In genomic region chr10:62208241-62208896, GRCm38 (mm10) we compare ENCODE assay signal across 14 mouse cellular contexts. TPM values are rescaled to one million over a fixed set of nuclear protein-coding genes. Genes with fewer than 3 reads are reported as not detected.
DNase-seq lines count a peak whose midpoint lies in the region; ATAC-seq and TF ChIP-seq lines count a peak whose summit lies in the region.
"Had no signal": no experiment of that assay in that cellular context is flagged by ENCODE, and none has a peak within 500 bp of the region (broad histone marks: within the 10 kb centered on the region; RNA-seq: fewer than 3 reads in every experiment).

No protein-coding gene starts in this region.

- H3K9me3 ChIP-seq in intestine, embryonic 15.5 days = no peaks in the 10 kb centered on the region
- no peaks in the 10 kb centered on the region for H3K9me3 ChIP-seq in stomach, embryonic 16.5 days (replicated peaks; ENCODE audit: control insufficient read depth, low read length)
- H3K9me3 ChIP-seq in limb, embryonic 10.5 days (replicated peaks) = no peaks in the 10 kb centered on the region

- peak overlapping the region; percentile 15; the same call in 1 of the 2 replicates for H3K27ac ChIP-seq in layer of hippocampus, adult 2 months
- no peak overlapping the region for H3K27ac ChIP-seq in intestine, embryonic 15.5 days
- H3K27ac ChIP-seq in stomach, embryonic 16.5 days (ENCODE audit: low read length) = peak overlapping the region; percentile 57; the same call in 1 of the 2 replicates
- H3K27ac ChIP-seq in limb, embryonic 10.5 days = no peak overlapping the region

- H3K36me3 ChIP-seq in intestine, embryonic 15.5 days = no peaks in the 10 kb centered on the region
- no peaks in the 10 kb centered on the region for H3K36me3 ChIP-seq in stomach, embryonic 16.5 days (ENCODE audit: control insufficient read depth, insufficient read depth, low read length)
- no peaks in the 10 kb centered on the region for H3K36me3 ChIP-seq in limb, embryonic 10.5 days

- ATAC-seq in intestine, embryonic 15.5 days = peak; percentile 67
- peak; percentile 77; the same call in 1 of the 2 replicates for ATAC-seq in stomach, embryonic 16.5 days (ENCODE audit: insufficient read depth, low FRiP score)
- ATAC-seq: liver, postnatal 0 days had no signal

- H3K27me3 ChIP-seq in intestine, embryonic 15.5 days (replicated peaks) = no peaks in the 10 kb centered on the region
- no peaks in the 10 kb centered on the region for H3K27me3 ChIP-seq in stomach, embryonic 16.5 days (ENCODE audit: control insufficient read depth, insufficient read depth, low read length)
- H3K27me3 ChIP-seq in limb, embryonic 10.5 days (ENCODE audit: low read depth, poor library complexity, severe bottlenecking) = peaks cover 16% of the 10 kb centered on the region; the same call in 1 of the 2 replicates

- H3K4me1 ChIP-seq in intestine, embryonic 15.5 days (replicated peaks) = peaks cover 12% of the 10 kb centered on the region
- peaks cover 21% of the 10 kb centered on the region for H3K4me1 ChIP-seq in stomach, embryonic 16.5 days (ENCODE audit: control insufficient read depth, insufficient read depth, low read length)
- H3K4me1 ChIP-seq in limb, embryonic 10.5 days = peaks cover 21% of the 10 kb centered on the region

- no peak overlapping the region for H3K9ac ChIP-seq in intestine, embryonic 15.5 days
- H3K9ac ChIP-seq in stomach, embryonic 16.5 days (ENCODE audit: low read length) = no peak overlapping the region; the same call in 1 of the 2 replicates
- H3K9ac ChIP-seq: liver, postnatal 0 days had no signal

- TF ChIP-seq CTCF in layer of hippocampus, adult 2 months (conservative IDR thresholded peaks at IDR 0.05) = no peak

- DNase-seq in layer of hippocampus, adult 2 months (ENCODE audit: low spot score in 2 of 2) = no peak
- no peak for DNase-seq in layer of hippocampus, postnatal 14 days (ENCODE audit: low spot score in 2 of 2)
- peak; percentile 53 to 70 for DNase-seq in kidney, postnatal 36 days
- DNase-seq in cerebellum, postnatal 36 days = no peak
- DNase-seq in limb, embryonic 10.5 days (ENCODE audit: low spot score) = no peak
- DNase-seq: adrenal gland, postnatal 25 days; cerebellum, adult 18-20 months; left cerebral cortex, postnatal 4 days; liver, postnatal 0 days; retina, postnatal 1 day; thymus, postnatal 4 days had no signal

- H3K4me2 ChIP-seq in intestine, embryonic 15.5 days (replicated peaks) = no peak overlapping the region
- no peak overlapping the region for H3K4me2 ChIP-seq in stomach, embryonic 16.5 days (ENCODE audit: low read depth, low read length)

- WGBS in intestine, embryonic 15.5 days = 27% methylated on average over 10 of the region's 10 CpGs
- WGBS in stomach, embryonic 16.5 days = 27% methylated on average over 10 of the region's 10 CpGs
- 25% methylated on average over 10 of the region's 10 CpGs for WGBS in limb, embryonic 10.5 days

- no peak overlapping the region for H3K4me3 ChIP-seq in layer of hippocampus, adult 2 months
- no peak overlapping the region for H3K4me3 ChIP-seq in intestine, embryonic 15.5 days (replicated peaks)
- H3K4me3 ChIP-seq in stomach, embryonic 16.5 days (replicated peaks; ENCODE audit: low read length) = no peak overlapping the region
- H3K4me3 ChIP-seq in limb, embryonic 10.5 days = no peak overlapping the region

RNA-seq across cellular contexts. Expression of gene Tspan15, which starts 22.7 kb away (rescaled TPM):
- total RNA-seq in layer of hippocampus, adult 2 months (2021) = 10 to 100 TPM; 13.6 to 15.9 TPM
- total RNA-seq in layer of hippocampus, postnatal 14 days (2021) = 10 to 100 TPM; 18.0 to 20.0 TPM
- polyA plus RNA-seq in intestine, embryonic 15.5 days (2015; fragmentation: Nextera tagmentation; extraction: Ambion mirVana) = 57.0 and 66.9 TPM in 2 replicates
- polyA plus RNA-seq in stomach, embryonic 16.5 days (2015; fragmentation: Nextera tagmentation; extraction: Ambion mirVana) = 65.5 and 80.3 TPM in 2 replicates
- 15.1 and 18.5 TPM in 2 replicates for polyA plus RNA-seq in limb, embryonic 10.5 days (2016; fragmentation: Nextera tagmentation; extraction: Ambion mirVana)

RNA-seq across cellular contexts. Expression of gene Tacr2, which starts 43.9 kb away (rescaled TPM):
- not detected for total RNA-seq in layer of hippocampus, adult 2 months (2021)
- total RNA-seq in layer of hippocampus, postnatal 14 days (2021) = under 1 TPM; 0.18 to 0.33 TPM
- polyA plus RNA-seq in intestine, embryonic 15.5 days (2015; fragmentation: Nextera tagmentation; extraction: Ambion mirVana) = 0.44 and 0.72 TPM in 2 replicates
- polyA plus RNA-seq in stomach, embryonic 16.5 days (2015; fragmentation: Nextera tagmentation; extraction: Ambion mirVana) = 1.4 and 1.6 TPM in 2 replicates
- polyA plus RNA-seq in limb, embryonic 10.5 days (2016; fragmentation: Nextera tagmentation; extraction: Ambion mirVana) = not detected in 2 replicates
- total RNA-seq: left cerebral cortex, postnatal 4 days had no signal
- polyA plus RNA-seq: heart, embryonic 14.5 days; liver, postnatal 0 days had no signal

Comparison
In these comparisons a context has a peak if more than half of its experiments do, and no peak if none do; other contexts are left out.
1. DNase-seq: peak in kidney, postnatal 36 days (2 of 2); none in layer of hippocampus, adult 2 months (0 of 2), layer of hippocampus, postnatal 14 days (0 of 2), cerebellum, postnatal 36 days (0 of 2) and limb, embryonic 10.5 days (single experiment).
2. H3K27ac ChIP-seq: peak in layer of hippocampus, adult 2 months (single experiment) and stomach, embryonic 16.5 days (single experiment); none in intestine, embryonic 15.5 days (single experiment) and limb, embryonic 10.5 days (single experiment).